Mouse (Mus musculus) intestine, embryonic 16.5 days (tissue): ENCODE data around the gene Cdkl1. TPM values are rescaled to one million over a fixed set of nuclear protein-coding genes. Genes with fewer than 3 reads are reported as not detected.
A peak's percentile ranks its signal among the peaks of the same experiment; 100 is the strongest.

Source experiments
- ATAC-seq: fragments of 200-750 bp; cut with Nextera tagmentation; 2 replicates; pipeline ENCODE4 v1.8.0; 2017; ENCODE audit warnings: moderate TSS enrichment, moderate library complexity
- H3K27ac ChIP-seq: fragments of 300-500 bp; sonication (generic); 2 replicates; pipeline ENCODE4 v1.5.1; 2014; ENCODE audit warnings: mild to moderate bottlenecking, low read length
- H3K27me3 ChIP-seq: fragments of 300-500 bp; sonication (generic); replicated peaks from 2 replicates; pipeline ENCODE4 v1.6.1; 2014; ENCODE audit warnings: low read length, control low read depth, mixed read lengths; ENCODE audit not compliant: control insufficient read depth, insufficient read depth
- H3K36me3 ChIP-seq: fragments of 300-500 bp; sonication (generic); 2 replicates; pipeline ENCODE4 v1.6.1; 2014; ENCODE audit warnings: low read length, control low read depth; ENCODE audit not compliant: control insufficient read depth, insufficient read depth
- H3K4me1 ChIP-seq: fragments of 300-500 bp; sonication (generic); 2 replicates; pipeline ENCODE4 v1.6.1; 2014; ENCODE audit warnings: low read length, control low read depth, mixed read lengths; ENCODE audit not compliant: control insufficient read depth, insufficient read depth
- H3K4me2 ChIP-seq: fragments of 300-500 bp; sonication (generic); 2 replicates; pipeline ENCODE4 v1.6.1; 2014; ENCODE audit warnings: low read depth, low read length, control low read depth
- H3K4me3 ChIP-seq: fragments of 300-500 bp; sonication (generic); 2 replicates; pipeline ENCODE4 v1.5.1; 2014; ENCODE audit warnings: mild to moderate bottlenecking, low read length
- H3K9ac ChIP-seq: fragments of 300-500 bp; sonication (generic); 2 replicates; pipeline ENCODE4 v1.6.1; 2014; ENCODE audit warnings: low read depth, low read length
- H3K9me3 ChIP-seq: fragments of 300-500 bp; sonication (generic); 2 replicates; pipeline ENCODE4 v1.6.1; 2016; ENCODE audit warnings: low read length, control low read depth; ENCODE audit not compliant: control insufficient read depth
- WGBS: fragments of 180-500 bp; shearing (Covaris S2); extraction: QIAGEN DNeasy Blood & Tissue Kit; methylation state at CpG from one replicate; pipeline ENCODE4 v1.1.7; 2014; 5-methylcytosine and 5-hydroxymethylcytosine counted together
- polyA plus RNA-seq: library from polyadenylated mRNA; unstranded; fragments of >200 nt; fragmentation: Nextera tagmentation; extraction: Ambion mirVana; gene quantifications from 2 replicates; pipeline ENCODE4 v1.2.1, GENCODE M21; 2015

The Cdkl1 gene
- polyA plus RNA-seq, 1 experiment from 2014 or later = 2.2 TPM

DNA sequence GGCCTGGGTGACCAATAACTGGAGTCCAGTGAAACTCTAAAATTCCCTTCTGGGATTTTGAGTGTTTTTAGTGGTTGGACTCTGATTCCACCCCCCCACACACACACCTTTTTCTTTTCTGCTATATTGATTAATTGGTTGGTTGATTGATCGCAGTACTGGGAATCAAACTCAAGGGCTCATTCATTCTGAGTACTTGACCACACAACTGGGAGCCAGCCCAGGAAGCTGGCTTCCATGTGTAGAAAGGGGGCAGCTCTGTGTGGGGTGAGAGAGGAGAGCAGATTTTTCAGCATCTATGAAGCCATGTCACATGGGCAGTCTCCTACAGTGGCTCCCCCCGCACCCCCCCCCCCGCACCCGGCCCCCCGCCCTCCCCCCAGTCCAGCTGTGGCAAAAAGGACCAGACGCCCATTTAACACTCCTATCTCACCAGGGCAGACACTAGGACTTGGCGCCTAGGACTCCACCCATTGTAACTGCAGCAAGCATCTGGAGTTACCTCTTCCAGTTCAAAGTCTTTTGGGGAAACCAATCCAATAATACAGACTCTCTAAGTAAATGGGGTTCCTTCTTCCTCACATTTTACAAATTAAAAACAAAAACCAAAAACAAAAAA is 31.7 kb downstream of the Cdkl1 start:
- WGBS = 36% methylated on average over 7 of the region's 7 CpGs
- no peaks in the 10 kb centered on the region for H3K9me3 ChIP-seq
- peak overlapping the region; percentile 44 for H3K9ac ChIP-seq
- ATAC-seq = peak; percentile 30
- no peak overlapping the region for H3K4me3 ChIP-seq
- H3K4me2 ChIP-seq = peak overlapping the region; percentile 53; the same call in 1 of the 2 replicates
- H3K27ac ChIP-seq = peak overlapping the region; percentile 81
- H3K36me3 ChIP-seq = no peaks in the 10 kb centered on the region
- peaks cover 16% of the 10 kb centered on the region; the same call in 1 of the 2 replicates for H3K4me1 ChIP-seq
- H3K27me3 ChIP-seq = no peaks in the 10 kb centered on the region

DNA sequence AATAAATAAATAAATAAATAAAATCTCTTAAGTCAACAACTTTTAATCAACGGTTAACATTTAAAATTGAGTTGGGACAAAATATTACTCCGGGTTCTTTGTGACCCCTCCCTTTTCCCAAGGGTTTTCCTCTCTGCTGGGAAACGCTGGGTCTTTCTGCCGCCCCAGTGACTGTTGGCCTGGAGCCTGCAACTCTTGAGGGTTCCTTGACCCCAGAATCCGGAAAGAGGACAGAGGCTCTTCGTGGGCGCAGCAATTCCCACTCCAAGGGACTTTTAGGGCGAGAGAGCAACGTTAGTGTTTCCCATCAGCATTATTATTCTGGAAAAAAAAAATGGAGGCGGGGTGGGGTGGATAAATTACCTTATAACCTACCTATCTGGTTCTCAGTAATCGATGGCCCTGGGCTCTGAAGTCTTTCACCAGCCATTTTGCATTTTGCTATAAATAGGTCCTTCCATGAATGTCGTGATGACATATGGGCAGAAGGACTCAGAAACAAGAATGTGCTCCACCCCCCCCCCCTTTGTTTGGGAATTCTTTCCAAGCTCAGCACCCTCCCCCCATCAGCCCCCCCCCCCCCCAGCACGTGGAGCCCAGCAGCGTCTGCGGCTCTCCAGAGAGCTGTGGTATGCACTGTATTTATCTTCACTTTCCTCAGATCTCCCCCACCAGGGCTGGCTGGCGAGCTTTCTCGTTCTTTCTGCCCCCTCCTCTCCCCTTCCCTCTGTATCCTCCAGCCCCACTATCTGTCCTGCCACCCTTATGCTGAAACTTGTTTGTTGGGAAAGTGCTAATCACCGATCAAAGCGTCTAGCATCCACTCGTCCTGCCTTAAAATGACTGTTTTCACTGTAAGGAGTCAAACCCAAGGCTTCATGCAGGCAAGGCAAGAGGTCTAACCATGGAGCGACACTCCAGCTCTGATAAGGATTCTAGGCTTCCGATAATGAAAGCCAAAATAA is 32.6 kb downstream of the Cdkl1 start:
- peak overlapping the region; percentile 44 for H3K9ac ChIP-seq
- ATAC-seq = peak; percentile 52

DNA sequence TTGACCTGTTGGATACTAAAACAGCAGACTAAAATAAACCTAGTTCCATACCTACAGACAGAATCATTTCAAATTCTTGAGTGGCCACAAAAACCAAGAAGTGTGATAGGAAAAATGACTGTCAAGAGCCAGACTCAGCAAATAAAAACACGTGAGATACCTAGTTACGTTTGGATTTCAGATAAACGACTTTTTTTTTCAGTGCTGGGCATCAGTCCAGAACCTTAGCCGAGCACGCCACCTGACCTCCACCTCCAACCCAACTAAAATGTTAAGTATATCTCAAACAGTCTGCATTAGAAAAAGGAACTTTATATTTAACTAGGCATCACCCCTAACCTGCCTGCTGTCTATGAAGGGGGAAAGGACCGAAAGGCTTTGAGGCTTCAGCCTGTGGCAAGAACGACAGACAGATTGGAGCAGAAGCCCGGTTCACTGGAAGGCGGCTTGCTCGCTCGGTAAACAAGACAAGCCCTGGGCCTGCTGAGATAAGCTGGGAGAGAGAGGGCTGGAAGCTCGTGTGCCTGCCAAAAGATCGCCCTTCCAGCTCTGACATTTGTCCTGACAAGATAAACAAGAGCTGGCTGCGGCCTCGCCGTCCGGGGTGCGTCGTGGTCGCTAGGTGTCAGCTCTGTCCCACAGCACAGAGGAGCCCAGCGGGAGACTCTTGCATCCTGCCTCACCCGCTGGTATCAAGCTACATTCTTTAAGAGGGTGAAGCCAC is 33.5 kb downstream of the Cdkl1 start:
- peak overlapping the region; percentile 43 for H3K9ac ChIP-seq

More for the DNA sequence above, 32.6 kb downstream of the Cdkl1 start:
- H3K27ac ChIP-seq = peak overlapping the region; percentile 85
- H3K4me2 ChIP-seq = peak overlapping the region; percentile 53
- H3K36me3 ChIP-seq = no peaks in the 10 kb centered on the region
- no peaks in the 10 kb centered on the region for H3K9me3 ChIP-seq
- peaks cover 16% of the 10 kb centered on the region; the same call in 1 of the 2 replicates for H3K4me1 ChIP-seq
- H3K27me3 ChIP-seq = no peaks in the 10 kb centered on the region
- H3K4me3 ChIP-seq = peak overlapping the region; percentile 31
- 7% methylated on average over 22 of the region's 22 CpGs for WGBS

DNA sequence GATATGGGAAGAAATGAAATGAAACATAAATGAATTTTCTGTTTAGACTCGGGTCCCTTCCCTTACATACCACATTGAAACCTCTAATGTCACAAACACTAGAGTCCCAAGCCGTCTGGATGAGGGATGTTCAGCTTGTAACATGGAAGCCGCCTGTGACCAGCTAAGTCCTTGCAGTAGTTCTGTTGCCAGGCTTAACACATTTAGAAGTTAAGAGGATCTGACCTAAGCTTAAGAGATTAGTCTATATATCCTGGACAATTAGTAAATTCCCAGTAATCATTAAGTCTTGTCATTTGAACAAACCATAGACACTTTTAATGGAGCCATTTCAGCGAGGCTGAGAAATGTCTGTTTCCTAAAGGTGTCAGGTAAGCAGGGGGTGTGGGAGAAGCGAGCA is 35.1 kb downstream of the Cdkl1 start:
- WGBS = 79% methylated on average over 5 of the region's 5 CpGs
- no peak overlapping the region for H3K4me3 ChIP-seq
- peaks cover 22% of the 10 kb centered on the region; the same call in 1 of the 2 replicates for H3K4me1 ChIP-seq
- H3K27ac ChIP-seq = no peak overlapping the region
- no peak overlapping the region for H3K4me2 ChIP-seq
- no peaks in the 10 kb centered on the region for H3K9me3 ChIP-seq
- no peak for ATAC-seq
- no peaks in the 10 kb centered on the region for H3K36me3 ChIP-seq
- H3K9ac ChIP-seq = no peak overlapping the region
- no peaks in the 10 kb centered on the region for H3K27me3 ChIP-seq

More for the DNA sequence above, 33.5 kb downstream of the Cdkl1 start:
- H3K4me2 ChIP-seq = peak overlapping the region; percentile 44
- H3K36me3 ChIP-seq = no peaks in the 10 kb centered on the region
- peak; percentile 94 for ATAC-seq
- H3K27ac ChIP-seq = peak overlapping the region; percentile 71
- no peaks in the 10 kb centered on the region for H3K9me3 ChIP-seq
- WGBS = 7% methylated on average over 22 of the region's 22 CpGs
- peak overlapping the region; percentile 20 for H3K4me3 ChIP-seq
- no peaks in the 10 kb centered on the region for H3K27me3 ChIP-seq
- H3K4me1 ChIP-seq = peaks cover 16% of the 10 kb centered on the region; the same call in 1 of the 2 replicates

DNA sequence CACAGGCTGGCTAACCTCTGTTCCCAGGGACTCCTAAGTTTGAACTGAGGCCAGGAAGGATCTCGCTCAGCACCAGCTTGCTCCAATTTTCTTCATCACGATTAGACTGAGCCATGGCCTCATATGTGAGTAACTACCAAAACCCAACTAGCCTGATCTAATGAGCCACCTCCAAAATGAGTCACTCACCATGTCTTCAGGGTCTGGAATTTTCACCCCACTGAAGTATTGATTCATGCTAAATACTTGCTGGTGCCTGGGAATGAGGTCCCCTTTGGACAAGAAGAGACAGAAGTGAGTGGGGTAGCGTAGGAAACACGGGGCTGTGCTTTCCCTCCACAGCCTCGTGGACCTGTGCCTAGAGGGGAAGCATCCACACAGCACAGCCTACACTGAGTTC is 37.1 kb downstream of the Cdkl1 start:
- 82% methylated on average over 5 of the region's 5 CpGs for WGBS
- no peaks in the 10 kb centered on the region for H3K36me3 ChIP-seq
- no peak for ATAC-seq

DNA sequence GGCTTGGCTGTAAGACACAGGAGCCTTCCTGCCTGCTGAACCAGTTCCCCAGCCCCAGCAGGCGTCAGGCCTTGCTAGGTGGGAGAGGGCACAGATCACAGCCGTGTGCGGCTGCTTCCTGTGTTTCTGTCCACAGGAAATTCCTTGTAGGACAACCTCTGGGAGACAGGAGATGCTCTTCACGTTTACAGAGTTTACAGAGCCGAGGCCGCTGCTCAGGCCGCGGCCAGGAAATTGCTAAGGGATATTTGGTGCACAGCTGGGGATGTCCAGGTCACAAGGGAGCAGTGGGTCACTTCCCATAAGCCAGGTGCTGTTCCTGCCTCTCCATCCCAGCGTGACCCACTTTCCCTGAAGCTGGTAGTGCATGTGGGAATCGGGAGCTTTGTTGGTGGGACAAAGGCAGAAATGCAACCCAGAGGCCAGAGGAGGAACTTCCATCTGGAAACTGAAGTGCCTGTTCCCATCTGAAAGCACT is 39.2 kb downstream of the Cdkl1 start:
- no peak overlapping the region for H3K4me2 ChIP-seq
- H3K4me3 ChIP-seq = no peak overlapping the region
- H3K36me3 ChIP-seq = no peaks in the 10 kb centered on the region
- no peak overlapping the region for H3K9ac ChIP-seq
- no peaks in the 10 kb centered on the region for H3K9me3 ChIP-seq
- 30% methylated on average over 10 of the region's 10 CpGs for WGBS
- ATAC-seq = peak; percentile 76
- peaks cover 6% of the 10 kb centered on the region; the same call in 1 of the 2 replicates for H3K4me1 ChIP-seq
- 0 out of 2 replicates have a peak overlapping the region, but pooled peaks have one; percentile 33 for H3K27ac ChIP-seq
- no peaks in the 10 kb centered on the region for H3K27me3 ChIP-seq

More for the DNA sequence above, 37.1 kb downstream of the Cdkl1 start:
- Histone ChIP-seq H3K27ac (no peak overlapping the region), H3K4me2 (no peak overlapping the region), H3K9ac (no peak overlapping the region), H3K4me1 (peaks cover 18% of the 10 kb centered on the region; the same call in 1 of the 2 replicates), H3K27me3 (no peaks in the 10 kb centered on the region), H3K9me3 (no peaks in the 10 kb centered on the region), H3K4me3 (no peak overlapping the region)

DNA sequence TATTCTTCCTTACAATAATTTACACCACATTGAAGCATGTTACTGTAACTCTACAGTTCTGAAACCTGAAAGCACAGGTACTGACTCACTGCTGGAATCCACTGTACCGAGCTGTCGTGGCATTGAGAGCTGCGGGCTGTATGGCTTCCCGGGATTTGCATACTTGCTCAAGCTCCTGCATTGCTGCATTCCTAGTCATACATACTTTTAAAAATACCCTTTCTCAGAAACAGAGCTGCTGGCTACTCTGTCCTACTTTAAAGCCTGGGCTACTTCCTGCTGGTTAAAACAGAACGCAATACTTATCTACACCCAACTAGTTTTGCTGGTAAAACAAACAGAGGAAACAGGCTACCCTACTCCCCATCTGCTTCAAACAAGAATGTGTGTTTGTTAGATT is 46.9 kb downstream of the Cdkl1 start:
- Histone ChIP-seq H3K9ac (no peak overlapping the region), H3K4me1 (no peaks in the 10 kb centered on the region), H3K4me3 (no peak overlapping the region), H3K36me3 (no peaks in the 10 kb centered on the region; the same call in 1 of the 2 replicates), H3K9me3 (no peaks in the 10 kb centered on the region), H3K27me3 (no peaks in the 10 kb centered on the region), H3K27ac (no peak overlapping the region), H3K4me2 (no peak overlapping the region)
- no peak for ATAC-seq
- WGBS = 81% methylated on average over 5 of the region's 5 CpGs

DNA sequence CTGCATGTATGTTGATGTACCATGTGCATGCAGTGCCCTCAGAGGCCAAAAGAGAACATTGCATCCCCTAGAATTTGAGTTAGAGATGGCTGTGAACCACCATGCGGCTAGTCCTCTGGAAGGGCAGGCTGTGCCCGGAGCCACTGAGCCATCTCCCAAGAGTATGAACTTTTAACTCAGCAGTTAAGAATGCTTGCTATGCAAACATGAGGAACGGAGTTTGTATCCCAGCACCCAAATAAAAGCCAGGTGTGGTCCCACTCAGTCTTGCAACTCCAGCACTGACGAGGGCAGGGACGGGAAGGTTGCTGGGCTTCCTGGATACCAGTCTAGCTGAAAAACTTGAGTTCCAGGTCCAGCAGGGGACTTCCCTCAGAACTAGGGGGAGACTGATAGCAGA is 49.1 kb downstream of the Cdkl1 start:
- ATAC-seq = no peak
- Histone ChIP-seq H3K4me3 (no peak overlapping the region), H3K4me2 (no peak overlapping the region), H3K9me3 (no peaks in the 10 kb centered on the region), H3K9ac (no peak overlapping the region), H3K36me3 (no peaks in the 10 kb centered on the region; the same call in 1 of the 2 replicates), H3K27me3 (no peaks in the 10 kb centered on the region), H3K27ac (no peak overlapping the region), H3K4me1 (no peaks in the 10 kb centered on the region)
- WGBS = 69% methylated on average over 5 of the region's 5 CpGs

DNA sequence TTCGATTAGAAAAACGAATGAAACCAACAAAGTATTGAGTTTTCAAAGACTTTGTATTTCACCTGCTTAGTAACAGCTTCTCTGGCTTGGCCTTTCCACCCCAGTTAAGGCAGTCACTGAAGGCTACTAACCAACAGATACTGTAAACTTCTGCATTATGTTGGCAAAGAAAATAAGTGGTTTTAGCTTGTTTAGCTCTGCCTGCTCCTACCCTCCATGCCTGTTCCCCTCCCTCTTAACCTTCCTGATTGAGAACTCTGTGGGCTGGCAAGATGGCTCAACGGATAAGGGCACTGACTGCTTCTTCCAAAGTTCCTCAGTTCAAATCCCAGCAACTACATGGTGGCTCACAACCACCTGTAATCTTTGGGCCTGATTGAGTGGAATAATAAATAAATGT is 57.1 kb downstream of the Cdkl1 start:
- ATAC-seq = no peak
- no peak overlapping the region for H3K4me3 ChIP-seq
- no peaks in the 10 kb centered on the region for H3K9me3 ChIP-seq
- WGBS = 80% methylated on average over 3 of the region's 3 CpGs
- no peak overlapping the region for H3K4me2 ChIP-seq
- no peaks in the 10 kb centered on the region for H3K27me3 ChIP-seq
- H3K27ac ChIP-seq = no peak overlapping the region
- no peaks in the 10 kb centered on the region for H3K4me1 ChIP-seq
- no peak overlapping the region for H3K9ac ChIP-seq
- H3K36me3 ChIP-seq = no peaks in the 10 kb centered on the region
